Mouse (Mus musculus) liver, embryonic 14.5 days (tissue): ENCODE data around the gene Arsb.

Source experiments
- CTCF ChIP-seq: IDR thresholded peaks from 2 replicates; pipeline ENCODE4 v1.5.1; 2016; ENCODE audit warnings: antibody characterized with exemption, low read depth, control low read depth
- EP300 ChIP-seq: IDR thresholded peaks from 2 replicates; pipeline ENCODE4 v1.6.1; 2016; ENCODE audit warnings: antibody characterized with exemption, low read depth

DNA sequence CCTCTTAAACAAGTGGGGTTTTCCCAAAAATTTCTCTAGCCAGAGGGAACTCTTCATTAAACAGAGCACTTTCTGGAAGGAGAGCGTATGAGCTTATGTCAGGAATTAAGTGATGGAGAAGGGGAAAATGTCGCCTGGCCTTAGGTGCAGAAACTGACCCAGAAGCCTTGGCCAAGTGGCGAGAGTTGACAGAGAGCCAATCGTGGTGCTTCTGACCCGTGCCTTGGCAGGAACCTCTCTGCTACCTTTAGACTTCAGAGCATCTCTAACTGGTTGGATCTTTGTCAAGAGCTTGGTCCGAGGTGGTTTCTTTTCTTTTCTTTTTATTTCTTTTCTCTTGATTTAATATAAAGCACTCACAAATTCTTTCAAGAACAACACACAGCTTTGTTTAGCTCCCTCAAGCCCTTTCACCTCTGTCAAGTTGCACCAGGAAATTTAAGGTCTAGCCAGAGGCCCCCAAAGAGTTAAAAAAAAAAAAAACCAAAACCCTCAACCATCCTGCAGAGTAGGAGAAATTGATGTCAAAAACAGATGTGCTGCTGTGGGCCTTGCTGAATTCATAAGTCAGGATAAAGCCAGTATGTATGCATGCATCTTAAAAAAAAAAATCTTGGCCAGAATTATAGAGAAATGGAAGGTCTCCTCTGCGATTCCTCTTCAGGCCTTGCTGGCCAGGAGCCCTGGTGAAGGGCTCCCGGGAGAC is 67.2 kb downstream of the Arsb start:
- no peak for TF ChIP-seq CTCF
- no peak for TF ChIP-seq EP300
